Mouse (Mus musculus): Measurements from ENCODE around the gene Sgcd. TPM values are rescaled to one million over a fixed set of nuclear protein-coding genes. Genes with fewer than 3 reads are reported as not detected.

The Sgcd gene
- polyA plus RNA-seq, 1 experiment from 2014 or later: 5.3 TPM

GRCm38 (mm10) chr11:47845894-47846293 lies 142.9 kb downstream of the Sgcd start:
- ATAC-seq (ENCODE audit: insufficient number of reproducible peaks, low FRiP score, low TSS enrichment, low read depth): no peak
- H3K4me3 ChIP-seq (ENCODE audit: low read depth, low read length): no peak overlapping the region
- 44% methylated on average over 3 of the region's 3 CpGs for WGBS

GRCm38 (mm10) chr11:47833283-47833682 lies 155.5 kb downstream of the Sgcd start:
- H3K27ac ChIP-seq (replicated peaks; ENCODE audit: low read depth, low read length): no peak overlapping the region
- H3K9ac ChIP-seq (ENCODE audit: low read length): no peak overlapping the region
- no peak for ATAC-seq (ENCODE audit: insufficient number of reproducible peaks, low FRiP score, low TSS enrichment, low read depth)
- no peak overlapping the region for H3K4me3 ChIP-seq (ENCODE audit: low read depth, low read length)
- H3K9me3 ChIP-seq (ENCODE audit: control insufficient read depth, low read length): no peaks in the 10 kb centered on the region
- H3K4me2 ChIP-seq (ENCODE audit: low read depth, severe bottlenecking): no peak overlapping the region
- WGBS: 72% methylated on average over 4 of the region's 4 CpGs
- H3K4me1 ChIP-seq (ENCODE audit: control insufficient read depth, insufficient read depth, low read length): no peaks in the 10 kb centered on the region
- DNase-seq (ENCODE audit: low spot score): no peak
- no peaks in the 10 kb centered on the region for H3K36me3 ChIP-seq (ENCODE audit: control insufficient read depth, insufficient read depth, low read length)
- H3K27me3 ChIP-seq (ENCODE audit: control insufficient read depth, insufficient read depth, low read length): no peaks in the 10 kb centered on the region

More at GRCm38 (mm10) chr11:47845894-47846293, 142.9 kb downstream of the Sgcd start:
- Histone ChIP-seq H3K27me3 (ENCODE audit: control insufficient read depth, insufficient read depth, low read length) (no peaks in the 10 kb centered on the region), H3K4me2 (ENCODE audit: low read depth, severe bottlenecking) (no peak overlapping the region), H3K36me3 (ENCODE audit: control insufficient read depth, insufficient read depth, low read length) (no peaks in the 10 kb centered on the region), H3K4me1 (ENCODE audit: control insufficient read depth, insufficient read depth, low read length) (no peaks in the 10 kb centered on the region), H3K9ac (ENCODE audit: low read length) (no peak overlapping the region), H3K9me3 (ENCODE audit: control insufficient read depth, low read length) (no peaks in the 10 kb centered on the region), H3K27ac (replicated peaks; ENCODE audit: low read depth, low read length) (no peak overlapping the region)
- no peak for DNase-seq (ENCODE audit: low spot score)

- Histone ChIP-seq H3K4me1 (ENCODE audit: control insufficient read depth, insufficient read depth, low read length) (no peaks in the 10 kb centered on the region), H3K4me3 (ENCODE audit: low read depth, low read length) (no peak overlapping the region), H3K4me2 (ENCODE audit: low read depth, severe bottlenecking) (no peak overlapping the region), H3K27me3 (ENCODE audit: control insufficient read depth, insufficient read depth, low read length) (no peaks in the 10 kb centered on the region), H3K27ac (replicated peaks; ENCODE audit: low read depth, low read length) (no peak overlapping the region), H3K9me3 (ENCODE audit: control insufficient read depth, low read length) (no peaks in the 10 kb centered on the region), H3K9ac (ENCODE audit: low read length) (no peak overlapping the region), H3K36me3 (ENCODE audit: control insufficient read depth, insufficient read depth, low read length) (no peaks in the 10 kb centered on the region)
- ATAC-seq (ENCODE audit: insufficient number of reproducible peaks, low FRiP score, low TSS enrichment, low read depth) (no peak), DNase-seq (ENCODE audit: low spot score) (no peak)
Measured at GRCm38 (mm10) chr11:47810307-47810706, 178.5 kb downstream of the Sgcd start.

GRCm38 (mm10) chr11:47804101-47804715 lies 184.6 kb downstream of the Sgcd start:
- no peak for ATAC-seq (ENCODE audit: insufficient number of reproducible peaks, low FRiP score, low TSS enrichment, low read depth)
- 93% methylated on average over 6 of the region's 6 CpGs for WGBS

GRCm38 (mm10) chr11:47777916-47778226 lies 210.9 kb downstream of the Sgcd start:
- H3K4me3 ChIP-seq (ENCODE audit: low read depth, low read length): no peak overlapping the region

More at GRCm38 (mm10) chr11:47804101-47804715, 184.6 kb downstream of the Sgcd start:
- H3K9me3 ChIP-seq (ENCODE audit: control insufficient read depth, low read length): no peaks in the 10 kb centered on the region
- no peak overlapping the region for H3K27ac ChIP-seq (replicated peaks; ENCODE audit: low read depth, low read length)
- no peak overlapping the region for H3K4me2 ChIP-seq (ENCODE audit: low read depth, severe bottlenecking)
- no peak for DNase-seq (ENCODE audit: low spot score)
- H3K4me3 ChIP-seq (ENCODE audit: low read depth, low read length): no peak overlapping the region
- no peak overlapping the region for H3K9ac ChIP-seq (ENCODE audit: low read length)
- no peaks in the 10 kb centered on the region for H3K4me1 ChIP-seq (ENCODE audit: control insufficient read depth, insufficient read depth, low read length)
- no peaks in the 10 kb centered on the region for H3K36me3 ChIP-seq (ENCODE audit: control insufficient read depth, insufficient read depth, low read length)
- H3K27me3 ChIP-seq (ENCODE audit: control insufficient read depth, insufficient read depth, low read length): no peaks in the 10 kb centered on the region

GRCm38 (mm10) chr11:47777226-47777915 lies 211.4 kb downstream of the Sgcd start:
- H3K4me2 ChIP-seq (ENCODE audit: low read depth, severe bottlenecking): no peak overlapping the region
- 87% methylated on average over 4 of the region's 4 CpGs for WGBS
- H3K36me3 ChIP-seq (ENCODE audit: control insufficient read depth, insufficient read depth, low read length): no peaks in the 10 kb centered on the region

More at GRCm38 (mm10) chr11:47777916-47778226, 210.9 kb downstream of the Sgcd start:
- H3K27me3 ChIP-seq (ENCODE audit: control insufficient read depth, insufficient read depth, low read length): no peaks in the 10 kb centered on the region
- H3K9ac ChIP-seq (ENCODE audit: low read length): no peak overlapping the region
- no peaks in the 10 kb centered on the region for H3K36me3 ChIP-seq (ENCODE audit: control insufficient read depth, insufficient read depth, low read length)
- H3K4me2 ChIP-seq (ENCODE audit: low read depth, severe bottlenecking): no peak overlapping the region
- no peaks in the 10 kb centered on the region for H3K4me1 ChIP-seq (ENCODE audit: control insufficient read depth, insufficient read depth, low read length)
- ATAC-seq (ENCODE audit: insufficient number of reproducible peaks, low FRiP score, low TSS enrichment, low read depth) (no peak), DNase-seq (ENCODE audit: low spot score) (no peak)
- H3K9me3 ChIP-seq (ENCODE audit: control insufficient read depth, low read length): no peaks in the 10 kb centered on the region
- H3K27ac ChIP-seq (replicated peaks; ENCODE audit: low read depth, low read length): no peak overlapping the region
- 63% methylated on average over 4 of the region's 4 CpGs for WGBS

GRCm38 (mm10) chr11:47776019-47776418 lies 212.8 kb downstream of the Sgcd start:
- no peaks in the 10 kb centered on the region for H3K27me3 ChIP-seq (ENCODE audit: control insufficient read depth, insufficient read depth, low read length)
- H3K9ac ChIP-seq (ENCODE audit: low read length): no peak overlapping the region
- WGBS: 75% methylated on average over 1 of the region's 1 CpGs
- H3K4me3 ChIP-seq (ENCODE audit: low read depth, low read length): no peak overlapping the region
- ATAC-seq (ENCODE audit: insufficient number of reproducible peaks, low FRiP score, low TSS enrichment, low read depth): no peak
- no peak overlapping the region for H3K4me2 ChIP-seq (ENCODE audit: low read depth, severe bottlenecking)
- H3K27ac ChIP-seq (replicated peaks; ENCODE audit: low read depth, low read length): no peak overlapping the region
- no peaks in the 10 kb centered on the region for H3K4me1 ChIP-seq (ENCODE audit: control insufficient read depth, insufficient read depth, low read length)
- H3K9me3 ChIP-seq (ENCODE audit: control insufficient read depth, low read length): no peaks in the 10 kb centered on the region
- H3K36me3 ChIP-seq (ENCODE audit: control insufficient read depth, insufficient read depth, low read length): no peaks in the 10 kb centered on the region
- DNase-seq (ENCODE audit: low spot score): no peak

More at GRCm38 (mm10) chr11:47777226-47777915, 211.4 kb downstream of the Sgcd start:
- Histone ChIP-seq H3K4me1 (ENCODE audit: control insufficient read depth, insufficient read depth, low read length) (no peaks in the 10 kb centered on the region), H3K4me3 (ENCODE audit: low read depth, low read length) (no peak overlapping the region), H3K9me3 (ENCODE audit: control insufficient read depth, low read length) (no peaks in the 10 kb centered on the region), H3K27ac (replicated peaks; ENCODE audit: low read depth, low read length) (no peak overlapping the region), H3K9ac (ENCODE audit: low read length) (no peak overlapping the region), H3K27me3 (ENCODE audit: control insufficient read depth, insufficient read depth, low read length) (no peaks in the 10 kb centered on the region)
- ATAC-seq (ENCODE audit: insufficient number of reproducible peaks, low FRiP score, low TSS enrichment, low read depth) (no peak), DNase-seq (ENCODE audit: low spot score) (no peak)

GRCm38 (mm10) chr11:47765859-47766258 lies 222.9 kb downstream of the Sgcd start:
- Histone ChIP-seq H3K4me3 (ENCODE audit: low read depth, low read length) (no peak overlapping the region), H3K27me3 (ENCODE audit: control insufficient read depth, insufficient read depth, low read length) (no peaks in the 10 kb centered on the region), H3K4me1 (ENCODE audit: control insufficient read depth, insufficient read depth, low read length) (no peaks in the 10 kb centered on the region), H3K36me3 (ENCODE audit: control insufficient read depth, insufficient read depth, low read length) (no peaks in the 10 kb centered on the region), H3K9ac (ENCODE audit: low read length) (no peak overlapping the region), H3K9me3 (ENCODE audit: control insufficient read depth, low read length) (no peaks in the 10 kb centered on the region), H3K27ac (replicated peaks; ENCODE audit: low read depth, low read length) (no peak overlapping the region), H3K4me2 (ENCODE audit: low read depth, severe bottlenecking) (no peak overlapping the region)
- no peak for DNase-seq (ENCODE audit: low spot score)
- 82% methylated on average over 2 of the region's 2 CpGs for WGBS
- no peak for ATAC-seq (ENCODE audit: insufficient number of reproducible peaks, low FRiP score, low TSS enrichment, low read depth)
